Mouse (Mus musculus): ENCODE results near the gene Gm12569.
A peak's percentile ranks its signal among the peaks of the same experiment; 100 is the strongest.

Gene Gm12569

DNA sequence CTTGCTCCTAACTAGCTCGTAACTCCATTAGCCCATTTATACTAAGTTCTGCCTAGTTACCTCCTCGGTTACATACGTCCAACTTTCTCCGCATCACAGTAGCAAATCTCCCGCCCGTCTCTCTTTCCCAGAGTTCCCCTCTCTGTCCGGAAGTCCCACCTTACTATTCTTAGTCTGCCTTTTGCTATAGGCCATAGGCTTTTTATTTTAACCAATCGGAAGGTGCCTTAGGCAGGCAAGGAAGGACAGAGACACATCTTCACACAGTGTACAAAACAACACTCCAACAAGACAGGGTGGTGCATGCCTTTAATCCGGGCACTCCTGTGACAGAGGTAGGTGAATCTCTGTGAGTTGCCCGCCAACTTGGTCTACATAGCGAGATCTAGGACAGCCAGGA lies at the start of gene Gm12569:
Gm12569 (plus strand) TSS at position 166 of the 400 bp plus-strand sequence.
- DNase-seq, result no peak

DNA sequence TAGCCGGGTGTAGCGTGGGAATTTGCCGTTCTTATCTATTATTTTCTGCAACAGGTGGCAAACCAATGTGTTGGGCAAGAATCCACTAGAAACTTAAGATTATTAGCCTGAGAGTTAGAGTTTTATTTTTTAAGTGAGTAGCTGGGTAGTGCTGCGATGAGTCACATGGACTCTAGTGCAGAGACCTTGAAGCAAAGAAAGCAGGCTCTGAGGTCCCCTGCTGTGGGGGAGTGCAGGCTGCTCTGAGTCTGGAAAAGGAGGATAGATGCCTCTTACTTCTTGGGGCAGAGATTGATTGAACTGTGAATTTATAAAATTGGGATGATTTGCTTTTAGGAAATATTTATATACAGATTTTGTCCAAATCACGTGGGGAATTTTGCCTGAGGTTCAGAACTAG lies 17.5 kb upstream of the Gm12569 start:
- no peak for DNase-seq

- DNase-seq, result no peak
Measured at GRCm38 (mm10) chr11:51207758-51208157, 12.5 kb upstream of the Gm12569 start.

- DNase-seq, result no peak
Measured at GRCm38 (mm10) chr11:51211426-51211825, 8.8 kb upstream of the Gm12569 start.

GRCm38 (mm10) chr11:51214021-51214420 lies 6.3 kb upstream of the Gm12569 start:
- no peak for DNase-seq

GRCm38 (mm10) chr11:51219396-51219980 lies 785 bp upstream of the Gm12569 start:
- DNase-seq, result no peak

DNA sequence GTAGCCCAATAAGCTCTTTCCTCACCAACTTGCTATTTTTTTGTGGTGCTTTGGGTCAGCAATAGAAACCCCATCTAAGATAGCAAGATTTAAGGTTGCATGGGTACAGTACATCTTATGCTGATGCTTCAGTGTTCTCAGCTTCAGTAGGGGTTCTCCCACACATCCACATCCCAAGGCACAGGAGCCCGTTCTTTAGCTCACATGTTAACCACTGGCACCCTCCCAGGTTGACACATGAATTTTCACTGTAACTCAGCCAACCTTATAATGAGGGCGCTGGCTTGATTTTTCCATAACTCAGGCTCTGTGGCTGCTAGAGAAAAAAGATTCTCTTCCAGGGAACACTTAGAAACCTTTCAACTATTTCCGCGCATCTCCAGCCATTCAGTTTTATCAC lies 6.8 kb downstream of the Gm12569 start:
- DNase-seq, result no peak

GRCm38 (mm10) chr11:51234626-51235025 lies 14.4 kb downstream of the Gm12569 start:
- no peak for DNase-seq

GRCm38 (mm10) chr11:51242897-51243296 lies 22.6 kb downstream of the Gm12569 start:
- DNase-seq, result no peak

GRCm38 (mm10) chr11:51257006-51257405 lies 36.7 kb downstream of the Gm12569 start:
- no peak for DNase-seq

- no peak for DNase-seq
Measured at GRCm38 (mm10) chr11:51261680-51262219, 41.5 kb downstream of the Gm12569 start, which contains the start of gene Clk4. Gene Clk4, plus strand, starts transcription at chr11:51261730.

- peak; percentile 100 for DNase-seq
Measured at GRCm38 (mm10) chr11:51262342-51263285, 42.3 kb downstream of the Gm12569 start, which contains the start of gene BC049762. Gene BC049762, minus strand, starts transcription at chr11:51263046.

GRCm38 (mm10) chr11:51263286-51263831 lies 43.1 kb downstream of the Gm12569 start:
- no peak for DNase-seq

DNA sequence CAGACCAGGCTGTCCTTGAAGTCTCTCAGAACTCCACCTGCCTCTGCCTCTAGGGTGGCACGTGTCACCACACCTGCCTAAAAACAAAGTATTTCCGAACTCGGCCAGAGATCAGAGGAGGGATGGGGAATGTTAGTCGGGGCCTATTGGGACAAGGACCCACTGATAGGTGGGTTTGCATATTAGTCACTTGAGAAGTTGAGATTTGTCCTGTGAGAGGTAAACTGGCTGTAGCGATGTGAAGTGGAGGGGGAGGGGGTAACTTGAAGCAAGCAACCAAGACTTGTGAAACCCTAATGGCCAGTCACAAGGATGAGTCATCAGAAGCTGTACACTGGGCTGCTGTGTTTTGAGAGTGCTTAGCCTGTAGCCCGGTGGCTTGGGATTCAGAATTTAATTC lies 44.1 kb downstream of the Gm12569 start:
- DNase-seq, result peak; percentile 43

DNA sequence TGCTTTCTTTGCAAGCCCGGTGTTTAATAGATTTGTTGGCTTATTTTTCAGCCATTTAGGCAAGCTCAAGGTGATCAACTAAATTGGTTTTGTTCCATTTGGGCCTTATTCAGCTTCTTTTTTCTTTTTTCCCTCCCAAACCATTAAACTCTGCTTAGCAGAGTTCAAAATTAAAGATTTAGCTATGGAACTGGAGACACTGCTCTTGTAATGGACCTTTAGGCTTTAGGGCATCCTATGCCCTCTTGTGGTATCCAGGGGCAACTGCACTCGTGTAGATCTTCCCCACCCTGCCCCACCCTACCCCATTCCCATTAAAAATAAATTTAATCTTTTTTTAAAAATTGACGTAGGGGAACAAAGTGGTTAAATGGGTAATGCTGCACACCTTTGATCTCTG lies 45.1 kb downstream of the Gm12569 start:
- peak; percentile 25 for DNase-seq

DNA sequence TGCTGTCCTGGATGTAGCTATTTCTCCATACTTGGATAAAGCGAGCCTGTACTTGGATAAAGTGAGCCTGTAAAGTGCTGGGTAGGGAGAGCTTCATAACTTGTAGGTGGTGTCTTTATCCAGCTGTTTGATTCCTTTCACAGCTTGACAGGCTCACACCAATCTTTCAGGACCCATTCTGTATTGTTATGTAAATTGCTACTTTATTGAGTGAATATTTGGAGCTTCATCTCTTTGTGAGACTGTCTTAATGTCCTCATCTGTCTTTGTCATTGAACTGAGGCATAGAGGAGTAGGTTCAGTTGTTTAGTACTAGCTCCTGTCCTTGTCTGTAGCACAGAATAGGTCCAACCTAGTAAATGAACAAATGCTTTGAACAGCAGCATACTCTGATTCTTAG lies 54.1 kb downstream of the Gm12569 start:
- no peak for DNase-seq

All from thymus, postnatal 14 days (tissue).